Mouse (Mus musculus): ENCODE measurements around the gene Trio. TPM values are rescaled to one million over a fixed set of nuclear protein-coding genes. Genes with fewer than 3 reads are reported as not detected.

The Trio gene
- total RNA-seq, 2 experiments from 2014 or later, result 63.2 to 68.9 TPM

DNA sequence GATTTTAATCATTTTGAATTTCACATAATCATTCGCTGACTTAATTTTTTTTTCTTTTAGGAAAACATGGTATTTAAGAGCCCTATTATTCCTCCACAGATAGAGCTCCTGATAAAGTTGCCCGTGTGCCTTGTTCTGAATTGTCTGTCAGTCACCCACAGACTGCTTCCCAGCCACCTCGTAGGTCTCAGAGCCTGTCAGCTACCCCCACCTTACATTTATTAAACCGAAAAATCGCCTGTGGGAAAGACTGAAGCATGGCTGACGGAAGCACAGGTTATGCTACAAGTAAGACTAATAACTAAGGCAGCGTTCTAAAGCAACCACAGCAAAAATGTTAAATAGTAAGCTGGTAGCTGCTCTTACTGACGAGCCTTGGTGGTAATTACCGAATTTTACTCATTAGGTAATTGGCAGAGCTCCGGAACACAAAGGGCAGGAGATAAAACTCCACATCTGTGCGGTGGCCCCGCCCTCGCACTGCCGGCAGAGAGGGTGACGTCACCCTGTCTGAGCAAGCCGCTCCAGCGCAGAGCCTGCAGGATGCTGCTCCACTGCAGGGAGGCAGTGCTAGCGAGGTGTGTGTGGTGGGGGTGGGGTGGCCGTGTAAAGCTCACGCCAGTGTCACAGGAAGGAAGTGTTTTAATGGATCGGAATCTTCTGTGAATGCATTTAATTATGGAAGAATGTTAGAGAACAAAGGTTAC is 102.2 kb downstream of the Trio start:
- DNase-seq, result peak; percentile 86 to 90

GRCm38 (mm10) chr15:27920751-27921150 is 104.9 kb downstream of the Trio start:
- DNase-seq, result no peak

- peak; percentile 46 to 62 for DNase-seq
Measured at GRCm38 (mm10) chr15:27919540-27919939, 106.1 kb downstream of the Trio start.

- DNase-seq, result no peak
Measured at GRCm38 (mm10) chr15:27918798-27919197, 106.8 kb downstream of the Trio start.

DNA sequence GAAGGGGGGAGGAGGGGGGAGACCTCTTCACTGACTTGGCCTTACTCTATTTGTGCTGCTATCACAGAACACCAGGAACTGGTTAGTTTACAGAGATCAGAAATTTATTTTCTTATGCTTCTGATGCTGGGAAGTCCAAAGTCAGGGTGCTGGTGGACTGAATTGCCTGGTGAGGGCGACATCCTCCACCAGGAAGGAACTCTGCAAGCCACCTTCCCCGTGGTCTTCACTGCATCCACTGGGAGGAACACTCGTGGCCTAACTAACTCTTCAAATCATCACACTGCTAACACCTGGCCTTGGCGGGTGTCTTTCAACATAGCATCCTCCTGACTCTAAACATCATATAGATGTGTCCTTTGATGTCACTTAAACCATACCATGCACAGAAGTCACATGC is 109.4 kb downstream of the Trio start:
- no peak for DNase-seq

- DNase-seq, result no peak
Measured at GRCm38 (mm10) chr15:27913013-27913412, 112.6 kb downstream of the Trio start.

DNA sequence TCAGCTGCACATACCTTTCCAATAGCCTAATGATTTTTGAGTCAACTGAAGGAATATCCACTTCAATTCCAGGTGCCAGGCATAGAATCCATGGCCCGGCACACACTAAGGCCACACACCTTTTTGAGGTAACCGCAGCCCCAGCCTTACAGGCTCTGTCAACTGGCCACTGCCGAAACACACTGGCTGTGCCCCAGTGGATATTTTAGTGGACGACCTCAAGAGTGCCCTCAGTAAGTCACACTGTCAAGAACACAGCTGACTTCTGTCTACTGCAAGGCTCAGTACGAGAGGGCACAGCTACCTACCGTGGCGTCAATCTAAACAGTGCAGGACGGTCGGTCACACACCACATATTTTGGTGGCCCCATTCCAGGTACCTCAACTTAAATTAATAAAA is 114.5 kb downstream of the Trio start:
- no peak for DNase-seq

DNA sequence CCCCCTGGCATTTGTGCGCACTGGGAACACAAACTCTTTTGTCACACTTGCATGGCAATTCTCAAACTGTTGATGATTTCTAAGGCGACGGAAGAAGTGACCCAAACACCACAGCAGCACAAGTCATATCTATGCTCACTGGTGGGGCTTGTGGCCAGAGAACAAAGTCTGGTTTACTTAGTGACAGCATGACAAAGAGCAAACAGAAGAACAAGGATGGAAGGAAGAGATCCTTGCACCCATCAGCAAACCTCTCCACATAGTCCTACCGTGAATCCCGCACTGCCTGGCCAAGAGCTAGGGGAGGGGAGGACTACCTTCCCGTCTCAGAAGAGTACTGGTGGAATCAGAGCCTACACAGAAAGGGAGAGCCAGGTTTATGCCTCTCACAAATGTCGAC is 115.5 kb downstream of the Trio start:
- no peak for DNase-seq

DNA sequence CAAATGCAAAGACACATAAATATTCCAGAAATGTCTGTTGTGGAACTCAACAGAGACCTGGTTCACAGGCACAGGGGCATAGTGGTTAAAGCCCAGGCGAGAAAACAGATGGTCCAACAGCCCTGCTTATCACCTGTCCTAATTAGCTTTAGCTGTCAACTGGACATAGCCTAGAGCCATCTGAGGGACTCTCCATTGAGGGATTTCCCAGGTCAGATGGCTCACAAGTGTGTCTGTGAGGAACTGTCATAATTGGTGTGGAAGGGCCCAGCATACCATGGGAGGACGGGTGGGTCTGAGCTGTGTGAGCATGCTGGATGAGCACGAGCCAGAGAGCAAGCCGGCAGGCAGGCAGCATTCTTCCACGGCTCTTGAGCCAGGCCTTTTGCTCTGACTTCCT is 118.0 kb downstream of the Trio start:
- no peak for DNase-seq

DNA sequence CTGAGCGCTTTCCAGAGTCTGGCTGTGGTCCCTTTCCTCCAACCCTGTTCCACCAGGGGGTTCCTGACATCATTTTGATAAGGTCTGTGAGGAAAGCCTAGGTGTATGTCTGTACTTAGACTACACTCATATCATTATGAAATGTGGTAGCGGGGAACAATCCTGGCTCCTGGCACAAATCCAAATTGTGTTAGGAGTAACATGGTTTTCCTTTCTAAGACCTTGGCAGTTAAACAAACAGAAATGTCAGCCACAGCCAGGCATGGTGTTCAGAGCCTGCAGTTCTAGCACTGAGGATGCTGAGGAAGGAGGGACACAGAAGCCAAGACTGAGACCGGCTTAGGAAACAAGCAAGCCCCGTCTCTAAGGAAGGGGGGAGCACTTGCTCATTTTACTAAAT is 119.2 kb downstream of the Trio start:
- DNase-seq, result peak; percentile 17 to 41

- peak; percentile 68 to 69 for DNase-seq
Measured at GRCm38 (mm10) chr15:27905341-27905740, 120.3 kb downstream of the Trio start.

GRCm38 (mm10) chr15:27904346-27905005 is 121.2 kb downstream of the Trio start:
- DNase-seq, result no peak

DNA sequence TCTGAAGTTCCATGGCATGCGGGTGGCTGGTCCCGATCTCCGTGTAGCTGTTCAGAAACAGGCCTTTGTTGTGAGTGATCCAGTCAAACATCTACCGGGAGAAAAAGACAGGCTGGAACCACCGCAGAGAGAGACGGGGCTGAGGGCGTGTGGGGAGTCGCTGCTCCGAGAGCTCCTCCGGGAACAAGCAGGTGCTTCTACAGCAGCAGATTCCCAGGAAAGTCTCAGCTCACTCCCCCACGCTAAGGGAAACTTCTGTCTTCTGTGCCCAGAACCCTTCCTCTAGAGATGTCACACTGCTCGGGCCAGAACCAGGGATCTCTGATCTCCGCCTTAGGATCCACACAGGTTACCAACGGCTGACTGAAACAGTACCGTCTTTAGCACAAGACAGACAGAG is 124.4 kb downstream of the Trio start:
- DNase-seq, result no peak

GRCm38 (mm10) chr15:27898795-27899406 is 126.7 kb downstream of the Trio start:
- peak; percentile 28 to 50 for DNase-seq

GRCm38 (mm10) chr15:27894112-27894511 is 131.5 kb downstream of the Trio start:
- DNase-seq, result no peak

DNA sequence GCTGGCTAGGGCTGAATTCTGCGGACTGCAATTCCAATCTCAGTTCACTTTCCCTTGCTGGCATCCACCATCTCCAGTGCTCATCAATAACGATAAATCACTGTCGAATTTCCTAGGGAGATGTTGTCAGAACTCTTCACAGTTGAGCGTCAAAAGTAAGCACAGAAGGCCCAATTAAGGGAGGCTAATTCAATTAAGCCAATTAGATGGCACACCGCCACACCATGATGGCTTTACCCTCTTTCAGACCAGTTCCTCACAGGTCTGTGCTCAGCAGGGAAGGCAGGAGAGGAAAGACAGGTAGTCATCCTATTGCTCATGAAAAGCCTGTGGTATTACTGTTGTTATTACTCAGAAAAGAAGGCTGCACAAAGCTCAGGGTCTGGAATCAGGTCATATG is 133.6 kb downstream of the Trio start:
- no peak for DNase-seq

GRCm38 (mm10) chr15:27890666-27891065 is 135.0 kb downstream of the Trio start:
- DNase-seq, result no peak

DNA sequence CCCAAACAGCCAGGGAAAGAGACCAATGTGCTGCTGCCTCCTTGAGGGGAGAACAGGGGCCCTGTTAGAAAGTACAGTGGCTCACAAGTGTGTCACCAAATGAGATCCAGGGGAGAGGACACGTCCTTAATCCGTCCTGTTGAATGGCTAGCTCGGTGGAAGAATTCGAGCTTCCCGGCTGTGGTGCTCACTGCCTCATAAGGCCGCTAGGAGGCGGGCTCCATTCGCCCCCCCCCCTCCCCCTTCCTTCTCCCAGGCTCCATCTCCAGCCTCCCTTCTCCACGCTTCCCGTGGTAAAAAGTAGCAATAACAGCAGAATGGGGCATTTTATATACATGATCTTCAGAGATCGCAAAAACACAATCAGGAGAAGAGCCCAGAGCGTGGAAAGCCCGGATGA is 137.5 kb downstream of the Trio start:
- no peak for DNase-seq

GRCm38 (mm10) chr15:27886992-27887391 is 138.7 kb downstream of the Trio start:
- no peak for DNase-seq

DNA sequence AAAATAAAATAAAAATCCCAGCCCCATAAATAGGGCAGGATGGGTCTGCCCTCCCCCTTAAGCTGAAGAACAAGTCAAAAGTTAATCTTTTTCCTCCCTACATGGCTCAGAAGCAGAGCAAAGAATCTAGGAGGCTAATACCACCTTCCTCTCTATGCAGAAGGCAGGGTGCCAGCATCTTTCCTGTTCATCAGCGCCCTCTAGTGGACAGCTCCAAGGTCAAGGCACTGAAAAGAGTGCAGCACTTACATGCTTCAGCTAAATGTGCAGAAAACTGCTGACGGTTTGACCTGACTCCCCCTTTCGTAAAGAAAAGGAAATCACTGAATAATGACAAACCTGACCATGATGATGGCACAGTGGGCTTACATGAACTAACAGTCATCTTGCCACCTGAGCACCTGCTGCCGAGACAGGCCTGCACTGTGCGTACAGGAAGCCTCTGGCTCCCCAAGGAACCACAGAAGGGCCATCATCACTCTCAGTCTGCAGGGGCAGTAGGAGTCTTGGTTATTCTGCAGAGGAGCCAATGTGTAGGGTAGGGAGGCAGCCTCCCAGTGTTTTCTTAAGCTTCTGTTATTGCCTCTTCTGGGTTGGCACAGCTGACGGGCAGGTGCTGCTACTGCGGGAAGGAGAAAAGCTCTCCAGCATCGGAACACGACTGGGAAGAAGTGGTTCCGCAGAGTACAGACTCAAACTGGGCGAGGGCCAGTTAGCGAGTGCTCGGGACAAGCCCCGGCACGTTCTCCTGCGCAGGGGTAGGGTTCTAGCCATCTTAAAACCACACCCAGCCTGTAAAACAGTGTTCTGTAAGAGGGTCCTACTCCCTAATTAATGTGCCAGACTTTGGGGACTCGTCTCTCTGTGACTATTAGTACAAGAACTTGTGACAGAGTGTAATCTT is 141.0 kb downstream of the Trio start:
- DNase-seq, result peak; percentile 83 to 84

DNA sequence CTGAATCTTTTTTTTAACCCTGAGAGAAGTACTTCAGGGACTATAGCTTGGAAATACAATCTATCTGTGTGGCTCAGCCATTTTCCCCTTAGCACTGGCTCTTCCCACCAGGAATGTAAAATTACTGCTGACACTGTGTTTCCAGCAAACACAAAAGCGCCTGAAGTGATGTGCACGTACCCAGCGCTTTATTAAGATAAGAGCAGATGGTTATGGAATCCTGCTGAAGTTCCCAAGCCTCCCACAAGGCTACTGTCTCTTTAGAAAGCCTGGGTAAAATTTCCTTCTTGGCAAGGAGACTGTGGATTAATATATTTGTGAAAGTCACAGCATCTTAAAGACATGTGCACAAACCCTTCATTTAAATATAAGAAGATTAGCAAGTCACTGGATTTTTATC is 141.8 kb downstream of the Trio start:
- DNase-seq, result no peak

DNA sequence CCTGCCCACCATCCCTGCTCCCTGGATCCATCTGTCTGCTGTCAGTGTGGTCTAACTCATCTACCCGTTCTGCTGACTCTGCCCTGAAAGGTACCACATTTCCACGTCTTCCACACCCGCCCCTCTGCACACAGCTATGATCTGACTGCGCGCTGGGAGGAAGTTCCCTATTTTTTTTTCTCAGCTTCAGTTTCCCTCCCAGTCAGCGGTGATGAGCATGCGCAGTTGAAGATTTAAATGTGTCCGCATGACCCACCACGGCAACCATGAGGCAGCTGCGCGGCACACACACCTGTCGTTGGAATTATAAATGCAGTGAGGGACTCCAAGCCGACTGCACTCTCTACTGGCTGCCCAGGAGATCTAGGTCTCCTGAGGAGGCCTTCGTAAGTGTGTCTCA is 142.8 kb downstream of the Trio start:
- DNase-seq, result no peak

Data from adrenal gland, postnatal 36 days (tissue).